Mouse (Mus musculus): ENCODE data around the gene Cbl. TPM values are rescaled to one million over a fixed set of nuclear protein-coding genes. Genes with fewer than 3 reads are reported as not detected.

Gene Cbl
- polyA plus RNA-seq, 1 experiment from 2014 or later: 19.7 TPM

DNA sequence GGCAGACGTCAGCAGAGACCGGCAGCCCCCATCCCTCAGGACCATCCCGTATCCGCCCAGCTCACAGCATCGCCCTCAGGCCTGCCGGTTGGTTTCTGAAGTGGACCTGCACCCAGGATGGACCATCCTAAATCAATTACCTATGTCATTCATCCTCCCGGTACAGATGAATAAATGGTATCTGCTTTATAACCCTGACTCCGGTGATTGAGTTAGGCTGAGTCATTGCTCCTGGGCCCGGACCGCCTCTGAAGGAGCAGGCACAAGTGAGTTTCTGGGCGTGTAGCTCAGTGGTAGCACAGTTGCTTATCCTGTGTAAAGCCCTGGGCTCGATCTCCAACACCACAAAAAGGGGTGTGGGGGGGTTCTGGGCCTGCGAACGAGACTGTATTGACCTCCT is 27.5 kb upstream of the Cbl start:
- Histone ChIP-seq H3K4me1 (ENCODE audit: control insufficient read depth, insufficient read depth, low read length) (no peaks in the 10 kb centered on the region), H3K27ac (ENCODE audit: low read depth, low read length) (no peak overlapping the region), H3K4me2 (ENCODE audit: low read depth, low read length) (no peak overlapping the region), H3K9me3 (ENCODE audit: control insufficient read depth, low read length) (no peaks in the 10 kb centered on the region), H3K36me3 (ENCODE audit: control insufficient read depth, insufficient read depth, low read length) (no peaks in the 10 kb centered on the region), H3K9ac (replicated peaks; ENCODE audit: low read depth, low read length) (no peak overlapping the region), H3K4me3 (ENCODE audit: low read depth, low read length) (no peak overlapping the region), H3K27me3 (ENCODE audit: control insufficient read depth, insufficient read depth, low read length) (no peaks in the 10 kb centered on the region)
- 75% methylated on average over 14 of the region's 14 CpGs for WGBS
- ATAC-seq (ENCODE audit: low read depth): no peak

GRCm38 (mm10) chr9:44259014-44259413 is 25.2 kb upstream of the Cbl start:
- Histone ChIP-seq H3K36me3 (ENCODE audit: control insufficient read depth, insufficient read depth, low read length) (no peaks in the 10 kb centered on the region), H3K9ac (replicated peaks; ENCODE audit: low read depth, low read length) (no peak overlapping the region), H3K27me3 (ENCODE audit: control insufficient read depth, insufficient read depth, low read length) (no peaks in the 10 kb centered on the region), H3K27ac (ENCODE audit: low read depth, low read length) (no peak overlapping the region), H3K4me2 (ENCODE audit: low read depth, low read length) (no peak overlapping the region), H3K4me1 (ENCODE audit: control insufficient read depth, insufficient read depth, low read length) (peaks cover 13% of the 10 kb centered on the region), H3K4me3 (ENCODE audit: low read depth, low read length) (no peak overlapping the region), H3K9me3 (ENCODE audit: control insufficient read depth, low read length) (no peaks in the 10 kb centered on the region)
- WGBS: 78% methylated on average over 10 of the region's 10 CpGs
- no peak for ATAC-seq (ENCODE audit: low read depth)

DNA sequence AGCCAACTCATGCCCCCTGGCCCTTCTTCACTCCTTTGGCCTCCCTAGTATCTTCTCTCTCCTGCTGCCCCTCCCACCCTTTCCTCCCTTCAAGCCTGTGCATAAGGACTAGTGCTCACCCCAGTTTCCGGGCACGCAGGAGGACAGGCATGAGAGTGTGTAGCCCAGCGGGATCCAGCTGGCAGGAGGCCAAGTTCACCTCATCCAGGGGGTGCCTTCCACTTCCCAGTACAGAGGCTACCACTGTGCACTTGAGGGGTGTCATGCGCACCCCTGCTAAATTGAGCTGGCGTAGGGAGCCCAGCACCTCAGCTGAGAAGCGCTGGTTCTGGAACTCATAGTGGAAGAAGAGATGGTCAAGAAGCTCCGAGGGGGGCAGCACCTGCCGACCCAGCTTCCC is 22.4 kb upstream of the Cbl start:
- WGBS: 76% methylated on average over 8 of the region's 8 CpGs
- no peaks in the 10 kb centered on the region for H3K9me3 ChIP-seq (ENCODE audit: control insufficient read depth, low read length)
- H3K4me3 ChIP-seq (ENCODE audit: low read depth, low read length): no peak overlapping the region
- H3K27me3 ChIP-seq (ENCODE audit: control insufficient read depth, insufficient read depth, low read length): no peaks in the 10 kb centered on the region
- no peak for ATAC-seq (ENCODE audit: low read depth)
- no peak overlapping the region for H3K9ac ChIP-seq (replicated peaks; ENCODE audit: low read depth, low read length)
- H3K4me2 ChIP-seq (ENCODE audit: low read depth, low read length): no peak overlapping the region
- H3K36me3 ChIP-seq (ENCODE audit: control insufficient read depth, insufficient read depth, low read length): no peaks in the 10 kb centered on the region
- H3K27ac ChIP-seq (ENCODE audit: low read depth, low read length): no peak overlapping the region
- H3K4me1 ChIP-seq (ENCODE audit: control insufficient read depth, insufficient read depth, low read length): peaks cover 20% of the 10 kb centered on the region

- Histone ChIP-seq H3K4me3 (ENCODE audit: low read depth, low read length) (no peak overlapping the region), H3K4me1 (ENCODE audit: control insufficient read depth, insufficient read depth, low read length) (peaks cover 20% of the 10 kb centered on the region), H3K36me3 (ENCODE audit: control insufficient read depth, insufficient read depth, low read length) (no peaks in the 10 kb centered on the region), H3K27me3 (ENCODE audit: control insufficient read depth, insufficient read depth, low read length) (no peaks in the 10 kb centered on the region), H3K27ac (ENCODE audit: low read depth, low read length) (peak overlapping the region; percentile 40; the same call in 1 of the 2 replicates), H3K9me3 (ENCODE audit: control insufficient read depth, low read length) (no peaks in the 10 kb centered on the region), H3K9ac (replicated peaks; ENCODE audit: low read depth, low read length) (no peak overlapping the region), H3K4me2 (ENCODE audit: low read depth, low read length) (no peak overlapping the region)
- ATAC-seq (ENCODE audit: low read depth): 0 out of 2 replicates have a peak, but pooled peaks have one; percentile 26
- WGBS: 54% methylated on average over 6 of the region's 6 CpGs
These were observed 21.3 kb upstream of the Cbl start for GRCm38 (mm10) chr9:44255136-44255521.

DNA sequence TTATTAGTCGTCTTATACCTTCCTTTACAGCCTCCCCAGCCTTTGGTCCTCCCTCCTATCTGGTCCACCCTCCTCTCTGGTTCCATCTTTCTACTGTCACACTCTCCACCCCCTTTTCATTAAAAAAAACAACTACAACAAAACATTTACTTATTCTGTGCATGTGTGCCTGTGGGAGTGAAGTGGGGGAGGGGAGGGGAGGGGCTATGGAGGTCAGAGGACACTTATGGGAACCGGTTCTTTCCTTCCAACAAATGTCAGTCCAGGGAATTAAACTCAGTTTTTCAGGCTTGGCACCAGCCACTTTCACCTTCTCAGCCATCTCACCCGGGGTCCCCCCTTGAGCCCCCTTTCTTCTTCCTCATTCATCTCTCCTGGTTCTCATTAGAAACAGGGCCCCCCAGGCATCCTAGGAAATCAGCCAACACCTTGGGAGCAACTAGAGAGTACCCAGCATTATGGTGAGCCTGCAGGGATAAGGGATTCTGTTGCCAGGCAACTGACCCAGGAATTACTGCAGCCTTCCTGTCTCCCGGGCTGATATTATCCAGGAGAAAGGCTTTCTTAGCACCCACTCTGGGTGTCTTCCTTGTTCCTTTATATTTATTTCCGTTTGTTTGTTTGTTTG is 20.8 kb upstream of the Cbl start:
- 3% methylated on average over 5 of the region's 5 CpGs for WGBS
- ATAC-seq (ENCODE audit: low read depth): no peak; the same call in none of the 2 replicates
- no peak overlapping the region for H3K4me2 ChIP-seq (ENCODE audit: low read depth, low read length)
- H3K4me1 ChIP-seq (ENCODE audit: control insufficient read depth, insufficient read depth, low read length): peaks cover 20% of the 10 kb centered on the region
- H3K9ac ChIP-seq (replicated peaks; ENCODE audit: low read depth, low read length): no peak overlapping the region
- H3K36me3 ChIP-seq (ENCODE audit: control insufficient read depth, insufficient read depth, low read length): no peaks in the 10 kb centered on the region
- no peaks in the 10 kb centered on the region for H3K9me3 ChIP-seq (ENCODE audit: control insufficient read depth, low read length)
- H3K4me3 ChIP-seq (ENCODE audit: low read depth, low read length): no peak overlapping the region
- H3K27ac ChIP-seq (ENCODE audit: low read depth, low read length): peak overlapping the region; percentile 40; the same call in 1 of the 2 replicates
- H3K27me3 ChIP-seq (ENCODE audit: control insufficient read depth, insufficient read depth, low read length): no peaks in the 10 kb centered on the region

DNA sequence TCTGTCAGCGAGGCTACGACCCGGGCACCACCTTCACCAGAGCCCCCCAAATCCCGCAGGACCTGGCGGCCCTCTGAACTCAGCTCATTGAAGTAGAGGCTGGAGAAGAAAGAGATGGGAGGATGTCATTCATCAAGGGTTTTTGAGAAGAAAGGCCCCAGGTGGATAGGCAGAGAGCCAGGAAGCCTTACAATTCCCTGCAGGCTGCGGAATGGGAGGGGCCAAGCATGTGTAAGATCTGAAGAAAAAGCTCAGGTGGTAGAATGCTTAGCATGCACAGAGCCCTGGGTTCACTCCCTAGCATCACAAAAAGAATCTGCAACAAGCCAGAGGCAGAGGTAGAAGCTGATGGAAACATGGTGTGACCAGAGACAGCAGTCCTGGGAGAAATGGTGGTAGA is 19.6 kb upstream of the Cbl start:
- no peaks in the 10 kb centered on the region for H3K36me3 ChIP-seq (ENCODE audit: control insufficient read depth, insufficient read depth, low read length)
- peaks cover 20% of the 10 kb centered on the region for H3K4me1 ChIP-seq (ENCODE audit: control insufficient read depth, insufficient read depth, low read length)
- no peak overlapping the region for H3K4me3 ChIP-seq (ENCODE audit: low read depth, low read length)
- no peak overlapping the region for H3K27ac ChIP-seq (ENCODE audit: low read depth, low read length)
- no peak overlapping the region for H3K9ac ChIP-seq (replicated peaks; ENCODE audit: low read depth, low read length)
- no peak for ATAC-seq (ENCODE audit: low read depth)
- H3K27me3 ChIP-seq (ENCODE audit: control insufficient read depth, insufficient read depth, low read length): no peaks in the 10 kb centered on the region
- WGBS: 77% methylated on average over 6 of the region's 6 CpGs
- H3K9me3 ChIP-seq (ENCODE audit: control insufficient read depth, low read length): no peaks in the 10 kb centered on the region
- H3K4me2 ChIP-seq (ENCODE audit: low read depth, low read length): no peak overlapping the region

DNA sequence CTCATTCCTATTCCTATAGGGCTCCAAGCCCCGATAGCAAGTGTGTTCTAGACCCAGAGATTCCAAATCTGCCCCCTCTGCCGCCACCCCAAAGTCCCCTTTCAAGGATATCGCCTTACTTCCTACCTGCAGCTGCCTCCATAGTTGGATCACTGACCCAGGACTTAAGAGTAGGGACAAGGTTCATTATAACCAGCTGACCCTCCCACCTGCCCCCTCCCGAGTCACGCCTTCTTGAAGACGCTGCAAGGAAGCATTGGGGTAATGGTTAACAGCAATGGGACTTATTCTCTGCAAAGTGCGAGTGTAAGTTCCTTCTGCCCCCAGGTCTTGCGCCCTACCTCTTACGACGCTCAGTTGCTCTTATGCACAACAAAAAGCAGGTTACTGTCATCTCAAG is 17.5 kb upstream of the Cbl start, which contains the start of gene Pdzd3:
Pdzd3 (minus strand) TSS at position 158 of the 400 bp plus-strand sequence.
- Histone ChIP-seq H3K27me3 (ENCODE audit: control insufficient read depth, insufficient read depth, low read length) (no peaks in the 10 kb centered on the region), H3K27ac (ENCODE audit: low read depth, low read length) (no peak within 1 kb of the TSS), H3K4me1 (ENCODE audit: control insufficient read depth, insufficient read depth, low read length) (peaks cover 20% of the 10 kb centered on the region), H3K9me3 (ENCODE audit: control insufficient read depth, low read length) (no peaks in the 10 kb centered on the region), H3K4me2 (ENCODE audit: low read depth, low read length) (no peak within 1 kb of the TSS), H3K9ac (replicated peaks; ENCODE audit: low read depth, low read length) (no peak within 1 kb of the TSS), H3K4me3 (ENCODE audit: low read depth, low read length) (no peak within 1 kb of the TSS), H3K36me3 (ENCODE audit: control insufficient read depth, insufficient read depth, low read length) (no peaks in the 10 kb centered on the region)
- 84% methylated on average over 10 of the region's 10 CpGs for WGBS
- ATAC-seq (ENCODE audit: low read depth): no peak

DNA sequence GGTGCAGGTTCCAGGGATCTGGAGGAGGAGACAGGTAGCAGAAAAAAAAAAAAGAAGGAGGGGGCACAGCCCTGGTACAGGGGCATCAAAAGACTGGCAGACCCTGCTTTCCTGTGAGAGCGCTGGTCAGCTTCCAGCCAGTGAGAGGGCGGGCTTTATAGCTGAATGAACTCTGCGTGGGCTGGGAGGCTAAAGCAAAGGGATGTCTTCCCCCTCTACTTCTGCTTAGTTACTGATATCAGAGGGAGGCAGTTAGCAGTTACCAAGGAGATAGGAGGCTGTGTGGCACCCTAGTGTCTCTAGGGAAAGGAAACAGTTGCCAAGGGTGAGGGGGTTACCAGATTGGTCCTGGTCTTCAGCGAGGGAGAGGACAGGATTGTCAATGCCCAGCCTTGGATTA is 16.6 kb upstream of the Cbl start:
- Histone ChIP-seq H3K4me2 (ENCODE audit: low read depth, low read length) (no peak overlapping the region), H3K4me3 (ENCODE audit: low read depth, low read length) (no peak overlapping the region), H3K4me1 (ENCODE audit: control insufficient read depth, insufficient read depth, low read length) (peaks cover 16% of the 10 kb centered on the region), H3K36me3 (ENCODE audit: control insufficient read depth, insufficient read depth, low read length) (no peaks in the 10 kb centered on the region), H3K9me3 (ENCODE audit: control insufficient read depth, low read length) (no peaks in the 10 kb centered on the region), H3K9ac (replicated peaks; ENCODE audit: low read depth, low read length) (no peak overlapping the region), H3K27me3 (ENCODE audit: control insufficient read depth, insufficient read depth, low read length) (no peaks in the 10 kb centered on the region), H3K27ac (ENCODE audit: low read depth, low read length) (no peak overlapping the region)
- 35% methylated on average over 4 of the region's 4 CpGs for WGBS
- ATAC-seq (ENCODE audit: low read depth): peak; percentile 33; the same call in 1 of the 2 replicates

GRCm38 (mm10) chr9:44249181-44250146 is 15.6 kb upstream of the Cbl start:
- peak overlapping the region; percentile 12; the same call in 1 of the 2 replicates for H3K27ac ChIP-seq (ENCODE audit: low read depth, low read length)
- H3K4me2 ChIP-seq (ENCODE audit: low read depth, low read length): no peak overlapping the region
- no peaks in the 10 kb centered on the region for H3K36me3 ChIP-seq (ENCODE audit: control insufficient read depth, insufficient read depth, low read length)
- H3K9me3 ChIP-seq (ENCODE audit: control insufficient read depth, low read length): no peaks in the 10 kb centered on the region
- H3K4me1 ChIP-seq (ENCODE audit: control insufficient read depth, insufficient read depth, low read length): peaks cover 10% of the 10 kb centered on the region
- H3K27me3 ChIP-seq (ENCODE audit: control insufficient read depth, insufficient read depth, low read length): no peaks in the 10 kb centered on the region
- 0 out of 2 replicates have a peak, but pooled peaks have one; percentile 57 for ATAC-seq (ENCODE audit: low read depth)
- H3K4me3 ChIP-seq (ENCODE audit: low read depth, low read length): no peak overlapping the region
- no peak overlapping the region for H3K9ac ChIP-seq (replicated peaks; ENCODE audit: low read depth, low read length)
- 55% methylated on average over 26 of the region's 26 CpGs for WGBS
